Mouse (Mus musculus) cerebellum, postnatal 36 days (tissue): Measurements from ENCODE around the gene 1110004F10Rik.
A peak's percentile ranks its signal among the peaks of the same experiment; 100 is the strongest.
"Not testable (repeated sequence)": the region's sequence is repeated elsewhere in the genome, so short reads cannot be mapped to it uniquely, and the experiment has no call there.

Experiments
- DNase-seq, 2 experiments: peaks; one replicate each; pipeline ENCODE4 v3.0.0; 2021 to 2022; ENCODE audit warnings: mixed read lengths in 2 of 2

Gene 1110004F10Rik

DNA sequence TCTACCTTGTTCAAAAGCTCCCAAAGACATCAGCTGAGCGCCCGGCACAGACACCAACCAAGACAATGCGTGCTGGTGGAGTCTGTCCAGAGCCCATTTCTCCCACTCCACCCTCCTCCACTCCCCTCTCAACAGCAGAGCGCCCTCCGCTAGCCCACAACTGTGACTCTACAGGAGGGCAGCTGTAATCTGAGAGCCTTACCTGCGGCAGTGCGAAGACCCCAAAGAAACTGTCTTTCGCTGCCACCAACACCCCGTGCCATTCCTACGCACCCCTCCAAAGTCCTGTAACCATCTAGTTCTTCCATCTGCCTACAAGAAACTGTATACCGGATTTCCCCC, at the start of gene 1110004F10Rik:
TSS of gene 1110004F10Rik (plus strand) at position 202 of the 342 bp plus-strand sequence.
- DNase-seq, result no peak

DNA sequence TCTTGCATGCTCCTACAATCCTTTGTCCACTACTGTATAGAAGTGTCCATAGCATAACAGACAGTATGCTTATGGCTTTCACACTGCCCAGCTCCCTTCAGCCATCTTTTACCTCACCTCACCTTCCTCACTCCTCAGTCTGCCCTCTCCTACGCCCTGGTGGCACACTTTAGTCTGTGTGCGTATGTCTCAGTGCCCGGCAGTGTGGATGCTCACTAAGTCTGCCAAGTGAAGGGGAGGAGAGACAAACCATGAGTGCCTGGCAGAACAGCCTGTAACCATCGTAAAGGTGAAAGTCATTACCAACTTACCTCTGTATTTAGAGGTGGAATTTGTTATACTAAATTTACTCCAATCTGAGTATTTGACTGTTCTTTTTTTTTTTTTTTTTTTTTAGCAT, 36.5 kb upstream of the 1110004F10Rik start:
- DNase-seq, result no peak

DNA sequence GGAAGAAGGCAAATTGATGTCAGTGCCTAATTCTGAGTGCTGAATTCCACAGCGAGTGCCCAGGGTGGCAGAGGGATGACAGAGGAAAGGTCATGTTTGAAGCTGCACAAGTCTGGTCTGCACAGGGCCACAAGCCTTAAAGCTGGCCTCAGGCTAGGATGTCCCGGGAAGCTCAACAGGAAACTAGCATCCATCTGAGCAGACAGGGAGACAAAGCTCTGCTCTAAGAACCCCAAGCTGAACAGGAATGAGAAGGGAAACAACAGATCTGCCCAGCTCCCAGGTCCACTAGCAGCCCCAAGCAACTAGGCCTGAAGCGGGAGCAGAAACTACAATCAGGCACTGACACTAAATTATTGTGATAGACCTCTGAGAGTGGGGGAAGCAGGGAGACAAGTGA, 9.2 kb upstream of the 1110004F10Rik start:
- DNase-seq, result no peak

DNA sequence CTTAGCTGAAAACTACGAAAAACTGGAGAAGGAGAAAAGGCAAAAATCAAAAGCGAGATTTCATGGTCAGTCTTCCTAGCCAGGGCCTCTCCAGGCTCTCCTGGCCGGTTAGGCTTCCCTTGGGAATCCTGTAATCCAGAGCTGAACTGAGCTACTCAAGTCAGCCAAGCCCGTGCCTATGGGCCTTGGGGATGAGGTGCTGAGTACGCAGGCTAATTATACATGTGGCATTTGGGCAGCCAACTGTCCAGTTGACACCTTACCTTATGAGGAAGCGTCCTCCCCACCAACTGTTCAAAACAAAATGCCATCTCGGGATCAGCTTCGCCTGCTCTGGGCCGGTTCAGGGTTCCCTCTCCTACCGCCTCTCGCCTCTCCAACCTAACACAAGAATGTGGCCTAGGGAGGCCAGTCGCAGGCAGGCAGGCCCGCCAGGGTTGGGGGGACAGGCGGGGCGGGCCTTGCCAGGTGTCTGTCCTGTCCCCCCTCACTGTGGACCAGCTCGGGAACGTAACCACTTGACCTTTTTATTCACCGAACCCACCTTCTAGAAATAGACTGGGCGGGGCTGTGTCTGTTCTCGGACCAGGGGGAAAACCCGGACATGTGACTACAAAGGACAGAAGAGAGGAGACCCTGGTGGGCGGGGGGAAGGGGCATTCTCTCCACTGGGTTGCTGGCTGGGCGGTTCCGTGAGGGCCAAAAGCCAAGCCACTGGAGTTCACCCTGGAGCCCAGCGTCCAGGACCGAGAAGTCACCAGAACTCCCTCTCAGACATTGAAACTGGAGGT, 8.4 kb upstream of the 1110004F10Rik start:
- DNase-seq, result peak in 1 of 2 experiments; percentile 17

DNA sequence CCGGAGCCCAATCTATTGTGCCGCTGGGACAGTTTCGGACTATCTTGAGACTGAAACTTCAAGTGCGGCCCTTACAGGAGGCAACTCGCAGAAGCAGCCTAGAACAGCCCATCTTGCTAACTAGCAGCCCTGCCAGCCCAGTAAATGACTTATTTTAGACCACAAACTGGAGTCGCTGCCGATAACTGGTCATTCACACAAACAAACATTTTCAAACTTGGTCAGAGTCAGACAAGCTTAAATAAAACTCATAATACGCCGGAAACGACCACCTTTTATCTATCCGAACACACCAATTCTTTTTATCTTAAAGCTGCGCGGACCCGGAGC, 7.8 kb upstream of the 1110004F10Rik start:
- DNase-seq, result no peak

DNA sequence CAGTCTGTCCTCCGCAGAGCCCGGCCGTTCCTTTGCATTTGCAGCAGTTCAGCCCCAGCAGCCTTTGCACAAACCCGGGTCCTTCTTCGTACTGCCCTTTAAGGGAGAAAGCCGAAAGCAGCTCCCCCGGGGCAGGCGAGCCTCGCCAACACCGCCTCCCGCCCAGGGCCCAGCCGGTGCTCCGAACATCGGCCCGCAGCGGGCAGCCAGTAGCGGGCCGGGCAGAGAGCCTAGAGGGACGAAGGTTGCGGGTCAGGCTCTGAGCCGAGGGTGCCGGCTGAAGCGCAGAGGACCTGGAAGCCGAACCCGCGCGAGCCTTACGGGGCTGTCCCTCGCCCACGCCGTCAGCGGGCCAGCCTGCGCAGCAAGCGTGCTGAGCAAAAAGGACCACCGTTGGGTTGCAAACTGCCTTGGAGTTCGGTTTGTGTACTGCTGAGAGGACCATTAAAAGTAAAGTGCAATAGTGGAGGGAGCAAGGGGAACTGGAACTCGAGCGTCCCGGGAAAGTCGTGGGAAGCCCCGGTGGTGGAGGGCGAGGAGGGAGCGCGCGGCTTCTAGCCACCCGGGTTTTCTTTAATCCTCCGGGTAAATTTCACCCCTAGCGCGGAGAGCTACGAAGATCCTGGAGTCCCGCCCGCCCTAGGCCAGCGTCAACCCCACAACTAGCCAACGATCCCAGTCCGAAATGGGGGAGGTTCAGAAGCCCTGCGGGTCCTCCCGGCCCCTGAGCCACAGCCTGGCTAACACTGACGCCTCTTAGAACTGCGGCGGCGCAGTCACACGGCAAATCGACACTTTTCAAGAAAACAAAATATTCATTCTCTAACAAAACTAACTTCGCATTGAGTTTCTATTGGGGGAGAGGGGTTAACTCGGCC, 7.2 kb upstream of the 1110004F10Rik start:
- peak; percentile 35 to 41 for DNase-seq

DNA sequence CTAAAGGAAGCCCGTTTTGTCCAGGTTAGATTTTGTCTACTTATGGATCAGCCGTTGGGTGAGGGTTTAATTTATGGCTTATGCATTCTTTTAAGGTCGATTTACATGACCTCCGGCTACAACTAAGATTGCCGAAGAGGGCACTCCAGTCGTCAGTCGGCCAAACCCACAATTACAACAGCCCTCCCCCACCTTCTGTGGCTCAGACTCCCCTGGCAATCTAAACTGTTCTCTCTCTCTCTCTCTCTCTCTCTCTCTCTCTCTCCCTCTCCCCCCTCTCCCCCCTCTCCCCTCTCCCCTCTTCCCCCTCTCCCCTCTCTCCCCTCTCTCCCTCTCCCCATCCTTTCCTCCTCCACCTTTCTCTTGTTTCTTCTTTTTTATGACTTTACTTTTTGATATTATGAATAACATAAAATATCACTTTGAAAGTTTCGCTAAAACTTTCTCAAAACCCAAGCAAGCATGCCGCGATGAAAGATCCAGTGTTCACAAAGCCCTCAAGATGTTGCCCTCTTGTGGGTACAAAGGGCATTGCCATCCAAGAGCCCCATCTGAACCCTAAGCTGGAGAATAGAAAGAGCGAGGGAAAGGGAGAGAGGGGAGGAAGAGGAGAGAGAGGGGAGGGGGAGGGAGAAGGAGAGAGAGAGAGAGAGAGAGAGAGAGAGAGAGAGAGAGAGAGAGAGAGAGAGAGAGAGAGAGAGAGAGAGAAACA, 6.4 kb upstream of the 1110004F10Rik start:
- DNase-seq, result peak; percentile 62 to 71

DNA sequence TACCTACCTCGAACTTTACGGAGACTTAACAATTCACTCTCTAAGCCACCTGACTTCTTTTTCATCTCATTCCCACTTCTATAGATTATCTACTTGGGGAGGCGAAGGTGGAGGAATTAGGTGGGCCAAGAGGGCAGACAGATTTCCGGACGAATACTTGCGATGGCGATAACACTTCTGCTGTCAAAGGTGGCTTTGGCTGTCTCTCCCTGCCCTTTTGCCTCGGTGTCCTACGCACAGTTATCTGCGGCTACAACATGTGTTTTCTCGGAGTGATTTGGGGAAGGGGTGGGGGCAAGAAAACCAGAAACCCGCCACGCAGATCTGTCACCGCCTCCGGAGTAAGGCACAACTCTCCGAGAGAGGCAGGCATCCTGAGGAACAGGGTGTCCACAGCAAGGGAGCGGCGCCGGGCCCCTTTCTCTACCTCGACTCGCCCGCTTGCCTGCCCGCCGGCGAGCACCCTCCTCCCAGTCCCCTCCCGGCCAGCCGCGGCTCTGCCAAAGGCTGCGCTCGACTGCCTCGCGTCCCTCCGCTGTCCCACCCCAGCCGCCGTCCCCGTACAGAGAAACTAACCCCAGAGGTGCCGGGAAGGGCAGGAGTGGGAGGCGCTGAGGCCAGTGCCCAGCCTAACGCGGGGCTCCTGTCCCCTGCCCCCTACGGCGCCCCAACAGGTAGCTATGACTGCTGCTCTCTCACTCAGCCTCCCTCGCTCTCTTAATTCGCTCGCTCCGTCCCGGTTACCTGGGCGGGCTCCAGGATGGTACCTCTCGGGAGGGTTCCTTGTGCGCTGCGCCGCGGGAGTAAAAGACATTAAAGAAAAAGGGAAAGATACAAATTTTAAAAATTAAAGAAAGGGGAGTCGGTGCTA, 5.6 kb upstream of the 1110004F10Rik start:
- peak in 1 of 2 experiments; percentile 20 for DNase-seq

DNA sequence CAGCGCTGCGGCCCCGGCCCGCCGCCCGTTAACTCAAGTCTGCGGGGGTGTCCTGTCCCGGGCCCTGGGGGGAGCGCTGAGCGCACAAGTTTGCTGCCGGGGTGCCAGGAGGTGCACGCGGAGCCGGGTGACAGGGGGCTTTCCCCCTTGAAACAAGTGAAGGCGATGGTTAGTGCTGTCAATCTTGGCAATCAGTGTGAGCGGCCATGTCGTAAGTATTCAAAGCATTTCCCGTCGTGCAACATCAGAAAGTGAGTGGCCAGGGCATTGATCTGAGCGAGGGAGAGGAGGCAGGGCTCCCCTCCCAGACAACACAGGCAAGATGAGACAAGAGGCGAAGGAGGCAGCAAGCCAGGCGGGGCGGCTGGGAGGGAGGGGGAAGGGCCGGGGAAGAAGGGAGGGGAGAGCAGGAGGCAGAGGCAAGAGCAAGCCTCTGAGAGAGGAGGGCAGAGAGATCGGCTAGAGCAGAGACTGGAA, 4.9 kb upstream of the 1110004F10Rik start:
- DNase-seq, result peak in 1 of 2 experiments; percentile 8

DNA sequence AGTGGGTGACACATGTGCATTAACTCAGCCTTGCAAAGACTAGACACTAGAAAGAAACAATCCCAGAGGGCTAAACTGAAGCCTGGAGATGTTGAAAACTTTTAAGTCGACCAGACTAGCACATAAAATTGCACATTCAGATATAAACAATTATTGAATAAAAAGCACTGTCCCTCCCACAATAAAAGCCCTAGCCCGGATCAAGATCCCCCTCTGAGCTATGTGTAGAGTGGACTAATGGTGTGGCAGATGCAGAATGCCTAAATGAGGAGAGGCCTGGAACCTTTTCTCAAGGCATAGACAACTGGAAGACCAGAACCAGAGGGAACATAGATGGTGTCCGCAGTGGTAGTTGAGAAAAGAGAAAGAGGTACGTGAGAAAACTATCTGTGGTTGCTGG, 3.7 kb upstream of the 1110004F10Rik start:
- DNase-seq, result no peak

DNA sequence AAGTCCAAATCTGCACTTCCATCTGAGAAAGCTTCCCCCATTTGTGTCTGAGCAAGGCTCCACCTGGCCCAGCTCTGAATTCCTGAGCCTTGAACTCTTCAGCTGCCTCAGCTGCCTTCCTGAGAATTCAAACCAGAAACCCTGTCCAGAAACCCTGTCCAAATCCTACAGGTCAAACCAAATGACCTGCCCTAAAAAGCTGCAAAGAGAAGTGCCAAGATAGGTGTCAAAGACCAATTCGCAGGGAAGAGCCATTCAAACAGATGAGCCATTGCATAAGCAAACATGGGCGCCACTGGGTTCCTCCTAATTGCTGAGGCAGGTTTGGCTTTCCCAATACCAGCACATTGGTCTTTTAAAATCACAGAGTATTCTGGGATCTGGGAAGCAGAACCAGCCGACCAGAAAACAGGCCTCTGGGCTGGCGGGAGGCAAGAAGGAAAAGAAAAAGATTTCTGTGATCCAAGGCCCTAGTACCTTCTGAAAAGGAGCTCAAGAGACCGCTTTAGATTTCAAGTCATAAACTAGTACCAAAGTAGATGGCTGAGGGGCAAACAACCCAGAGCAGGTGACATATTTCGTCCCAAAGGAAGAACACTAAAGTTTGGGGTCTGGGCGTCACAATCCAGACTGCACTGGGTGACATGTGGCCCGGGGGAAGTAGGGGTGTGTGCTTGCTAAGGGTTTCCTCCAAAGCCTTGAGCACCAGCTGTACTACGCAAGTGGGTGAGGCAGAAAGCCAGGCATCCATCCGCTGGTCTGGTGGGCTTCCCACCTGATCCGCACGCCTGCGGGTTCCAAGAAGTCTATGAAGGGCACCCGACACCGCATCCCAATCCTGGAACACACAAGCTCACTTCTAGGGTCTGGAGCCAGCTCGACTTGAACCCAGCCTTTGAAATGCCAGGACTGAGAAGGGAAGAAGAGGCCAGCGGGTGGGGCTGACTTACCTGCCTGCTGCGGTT, 2.3 kb upstream of the 1110004F10Rik start:
- no peak for DNase-seq

DNA sequence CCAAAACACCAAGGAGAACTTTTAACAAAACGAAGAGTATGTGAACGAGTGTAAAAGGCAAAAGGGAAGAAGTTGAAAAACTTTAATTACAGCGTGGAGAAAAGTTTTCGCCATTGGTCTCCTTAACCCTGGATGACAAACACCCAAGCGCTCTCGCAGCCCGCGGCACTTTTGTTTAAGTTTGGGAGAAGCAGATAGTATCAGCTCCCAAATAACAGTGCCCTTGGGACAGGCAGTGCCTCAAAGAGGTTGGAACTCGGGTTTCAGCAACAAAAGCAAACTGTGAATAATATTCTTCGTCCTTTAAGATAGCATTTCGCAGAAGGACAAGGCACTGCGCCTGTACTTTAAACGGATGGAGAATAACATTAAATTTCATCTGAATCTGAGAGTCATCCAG, 1.2 kb upstream of the 1110004F10Rik start:
- DNase-seq, result no peak

DNA sequence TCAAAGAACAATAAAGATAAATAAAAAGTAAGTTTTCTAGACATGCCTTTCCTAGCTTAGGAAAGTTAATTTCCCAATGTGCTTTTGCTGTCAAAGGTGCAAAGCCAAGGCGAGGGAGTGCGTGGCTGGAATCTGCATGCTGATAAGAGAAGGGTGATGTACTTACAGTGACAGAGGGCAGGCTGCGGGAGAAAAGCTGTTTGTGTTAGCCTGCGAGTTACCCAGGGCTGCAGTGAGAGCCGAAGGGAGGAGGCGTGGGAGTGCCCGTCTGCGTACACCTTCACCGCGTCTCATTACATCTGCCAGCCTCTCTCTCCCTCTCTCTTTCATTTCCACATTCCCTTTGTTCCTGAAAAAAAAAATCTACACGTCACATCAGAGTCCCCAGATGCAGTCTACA, 686 bp upstream of the 1110004F10Rik start, which contains the start of gene Sox6:
TSS of gene Sox6 (minus strand) at position 286 of the 400 bp plus-strand sequence.
- peak in 1 of 2 experiments; percentile 8 for DNase-seq

DNA sequence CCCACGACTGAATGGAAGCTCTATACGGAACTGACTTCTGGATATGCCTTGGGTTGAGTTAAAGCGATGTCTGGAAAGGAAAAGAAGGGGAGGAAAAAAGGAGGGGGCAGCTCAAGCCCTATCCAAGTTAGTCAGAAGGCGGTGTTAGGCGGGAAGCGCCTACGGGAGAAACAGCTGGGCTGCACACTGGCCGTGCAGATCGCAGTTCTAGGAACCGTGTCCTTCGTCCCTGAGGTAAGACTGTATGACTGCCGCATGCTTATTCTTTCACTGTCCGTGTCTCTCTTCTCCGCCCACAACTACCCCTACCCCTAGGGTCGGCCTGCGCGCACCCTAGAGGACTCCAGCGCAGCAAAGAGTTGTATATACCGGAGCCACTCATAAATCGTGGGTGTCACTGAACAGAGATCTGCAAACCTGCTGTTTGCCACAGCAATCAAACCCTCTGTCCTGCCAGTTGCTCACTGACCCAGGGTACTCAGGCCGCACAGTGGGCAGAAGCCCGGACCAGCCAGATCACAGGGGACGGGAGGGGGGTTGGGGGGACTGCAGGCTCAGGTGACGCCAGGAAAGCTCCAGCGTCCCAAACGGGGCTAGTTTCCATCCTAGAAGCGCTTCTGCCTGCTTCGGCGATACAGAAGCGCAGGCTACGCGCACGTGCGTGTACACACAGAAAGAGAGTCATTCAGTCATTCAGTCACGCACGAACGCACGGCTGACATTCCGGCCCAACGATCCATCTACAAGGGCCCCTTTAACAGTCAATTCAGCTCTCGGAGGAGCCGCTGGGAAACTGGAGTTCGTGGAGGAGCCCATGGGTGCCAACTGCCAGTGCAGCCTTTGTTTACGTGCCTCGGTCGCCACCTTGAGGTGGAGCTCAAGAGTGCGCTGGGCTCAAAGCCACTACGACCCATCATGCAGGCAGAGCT, 605 bp downstream of the 1110004F10Rik start:
- DNase-seq, result peak; percentile 82 to 89

DNA sequence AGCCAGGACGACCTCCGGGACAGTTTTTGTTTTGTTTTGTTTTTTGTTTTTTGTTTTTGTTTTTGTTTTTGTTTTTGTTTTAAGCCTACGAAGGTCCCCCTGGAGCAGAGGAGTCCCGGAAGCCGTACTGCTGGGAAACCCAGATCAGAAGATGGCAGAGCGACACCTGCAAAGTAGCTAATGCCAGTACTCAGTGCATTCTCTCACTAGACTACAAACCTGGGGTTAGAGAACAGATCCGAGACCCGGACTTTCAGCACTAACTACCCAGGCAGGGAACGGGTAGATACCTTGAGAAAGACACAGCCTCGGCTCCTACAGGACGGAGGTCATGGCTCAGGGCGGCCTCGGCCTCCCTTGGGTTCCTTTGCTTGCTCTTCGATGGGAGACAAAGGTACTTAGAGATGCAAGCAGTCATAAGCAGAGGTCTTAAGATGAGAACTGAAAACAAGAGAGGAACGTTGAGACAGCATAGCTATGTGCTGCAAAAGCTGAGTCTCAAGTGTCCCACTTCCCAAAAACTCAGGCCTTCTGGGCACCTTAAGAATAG, 1.3 kb downstream of the 1110004F10Rik start:
- no peak for DNase-seq

DNA sequence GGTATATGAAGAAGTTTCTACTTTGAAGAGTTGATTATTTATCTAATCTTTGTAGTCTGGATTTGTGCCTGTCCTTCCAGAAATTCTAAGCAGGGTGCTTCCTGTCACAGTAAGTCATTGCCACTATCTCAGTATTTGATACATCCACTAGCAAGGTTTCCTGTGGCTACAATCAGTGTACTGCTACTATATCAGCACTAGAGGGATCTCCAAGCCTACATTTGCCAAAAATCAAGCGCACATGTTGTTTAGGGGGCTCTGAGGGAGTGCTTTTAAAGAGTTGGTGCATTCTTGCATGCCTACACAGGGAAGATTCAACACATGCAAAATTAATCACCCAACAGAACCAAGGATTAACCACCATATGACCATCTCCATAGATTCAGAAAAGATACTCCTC, 21.5 kb downstream of the 1110004F10Rik start:
- DNase-seq, result no peak

DNA sequence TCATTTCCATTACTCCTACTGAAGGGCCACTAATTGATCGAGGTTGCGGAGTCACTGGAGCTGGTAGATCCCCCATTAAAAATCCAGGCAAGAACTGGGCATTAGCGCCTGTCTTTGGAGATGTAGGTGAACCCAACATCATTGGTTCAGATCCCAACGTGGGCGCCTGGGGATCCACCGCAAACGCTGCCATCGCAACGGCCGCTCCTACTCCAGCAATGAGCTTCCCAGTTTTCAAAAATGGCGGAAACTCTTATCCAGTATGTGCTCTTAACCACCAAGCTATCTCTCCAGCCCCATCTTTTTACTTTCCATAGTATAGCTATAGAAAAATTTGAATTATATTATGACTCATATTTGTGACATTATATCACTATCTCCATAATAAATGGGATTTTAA, 45.2 kb downstream of the 1110004F10Rik start, which contains the start of gene Gm4353:
TSS of gene Gm4353 (minus strand) at position 270 of the 400 bp plus-strand sequence.
- DNase-seq, result not testable (repeated sequence)

DNA sequence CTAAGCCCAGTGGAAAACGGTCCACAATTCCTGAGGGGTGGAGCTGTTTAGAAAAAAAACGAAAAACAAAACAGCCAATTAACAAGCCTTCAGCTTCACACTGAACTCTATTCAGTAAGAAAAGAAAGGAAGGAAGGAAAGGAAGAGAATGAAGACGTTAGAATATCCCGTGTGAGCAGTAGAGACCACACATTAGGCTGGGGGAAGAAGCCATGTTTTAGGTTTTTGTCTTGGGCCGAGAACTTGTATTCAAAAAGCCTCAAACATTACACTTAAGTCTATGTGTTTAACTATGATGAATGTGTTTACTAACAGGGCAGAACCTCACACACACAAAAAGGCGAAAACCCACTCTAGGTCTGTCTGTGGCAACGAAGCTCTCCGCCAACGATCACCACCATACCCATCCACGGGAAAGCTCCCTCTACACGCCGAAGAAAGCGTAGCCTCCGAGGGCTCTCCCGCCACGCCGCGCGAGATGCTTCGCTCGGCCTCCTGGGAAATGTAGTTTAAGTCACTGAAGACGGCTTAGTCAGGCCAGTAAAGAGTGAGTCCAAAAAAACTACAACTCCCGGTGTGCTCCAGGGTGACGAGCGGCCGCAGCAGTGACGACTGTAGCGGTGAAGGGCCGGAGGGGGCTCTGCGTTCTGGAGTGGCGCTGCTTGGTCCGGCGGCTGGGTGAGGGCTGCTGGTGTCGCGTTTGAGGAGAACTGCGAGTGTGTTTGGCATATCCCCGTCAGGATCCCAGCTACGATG, 53.7 kb downstream of the 1110004F10Rik start:
- peak; percentile 92 to 96 for DNase-seq

DNA sequence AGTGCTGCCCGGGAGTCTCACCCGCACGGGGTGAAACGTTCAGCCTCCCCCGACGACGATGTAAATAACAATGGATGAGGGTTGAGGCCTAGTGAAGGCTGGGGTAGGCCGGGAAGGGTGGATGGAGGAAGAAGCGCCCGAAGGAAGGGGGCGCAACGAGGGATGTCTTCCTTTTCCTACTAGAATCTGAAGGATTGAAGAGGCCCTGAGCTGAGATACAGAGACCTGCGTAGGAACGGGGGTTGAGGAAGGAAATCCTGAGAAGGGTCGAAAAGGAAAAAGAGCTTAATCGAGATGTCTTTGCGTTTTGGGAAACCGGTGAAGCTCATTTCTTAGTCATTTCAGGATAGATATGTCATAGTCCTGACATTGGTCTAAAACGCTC, 54.3 kb downstream of the 1110004F10Rik start:
- DNase-seq, result no peak
